ENCODE assay signal across 15 mouse cellular contexts in genomic region chr1:174600041-174600440, GRCm38 (mm10).
"Had no signal": no experiment of that assay in that cellular context is flagged by ENCODE, and none has a peak within 500 bp of the region (broad histone marks: within the 10 kb centered on the region; RNA-seq: fewer than 3 reads in every experiment).

No protein-coding gene starts in this region.

- H3K4me3 ChIP-seq: layer of hippocampus, adult 2 months; lung, embryonic 15.5 days; midbrain, embryonic 10.5 days had no signal

- DNase-seq: kidney, adult 2 months; kidney, postnatal 25 days; layer of hippocampus, adult 9-11 months; lung, adult 18-20 months; lung, postnatal 14 days; midbrain, embryonic 14.5 days; thymus, adult 2 months; thymus, postnatal 14 days; thymus, postnatal 4 days had no signal

- H3K36me3 ChIP-seq: lung, embryonic 15.5 days had no signal

- H3K9ac ChIP-seq: liver, embryonic 14.5 days; lung, embryonic 15.5 days had no signal

- H3K4me2 ChIP-seq: lung, embryonic 15.5 days had no signal

- H3K4me1 ChIP-seq: lung, embryonic 15.5 days had no signal

- H3K27ac ChIP-seq: kidney, postnatal 0 days; layer of hippocampus, adult 2 months; liver, embryonic 14.5 days; lung, embryonic 15.5 days; macrophage; midbrain, embryonic 10.5 days had no signal

- H3K27me3 ChIP-seq: lung, embryonic 15.5 days had no signal

- H3K9me3 ChIP-seq: lung, embryonic 15.5 days; midbrain, embryonic 10.5 days had no signal
